Mouse (Mus musculus) midbrain, embryonic 15.5 days (tissue): ENCODE results near the gene Nkpd1. TPM values are rescaled to one million over a fixed set of nuclear protein-coding genes. Genes with fewer than 3 reads are reported as not detected.
A peak's percentile ranks its signal among the peaks of the same experiment; 100 is the strongest.
"Not testable (repeated sequence)": the region's sequence is repeated elsewhere in the genome, so short reads cannot be mapped to it uniquely, and the experiment has no call there.

Experiments
- ATAC-seq: fragments of 200-750 bp; cut with Nextera tagmentation; replicated peaks from 2 replicates; pipeline ENCODE4 v1.8.0; 2017; ENCODE audit warnings: moderate TSS enrichment
- H3K27ac ChIP-seq: fragments of 300-500 bp; sonication (generic); 2 replicates; pipeline ENCODE4 v1.5.1; 2015; ENCODE audit warnings: mild to moderate bottlenecking, inconsistent platforms
- H3K27me3 ChIP-seq: fragments of 300-500 bp; sonication (generic); replicated peaks from 2 replicates; pipeline ENCODE4 v1.6.1; 2015; ENCODE audit warnings: inconsistent platforms
- H3K36me3 ChIP-seq: fragments of 300-500 bp; sonication (generic); replicated peaks from 2 replicates; pipeline ENCODE4 v1.6.1; 2015; ENCODE audit warnings: inconsistent platforms
- H3K4me1 ChIP-seq: fragments of 300-500 bp; sonication (generic); 2 replicates; pipeline ENCODE4 v1.6.1; 2015; ENCODE audit warnings: inconsistent platforms
- H3K4me2 ChIP-seq: fragments of 300-500 bp; sonication (generic); 2 replicates; pipeline ENCODE4 v1.6.1; 2015; ENCODE audit warnings: inconsistent platforms, mild to moderate bottlenecking, moderate library complexity
- H3K4me3 ChIP-seq: fragments of 300-500 bp; sonication (generic); 2 replicates; pipeline ENCODE4 v1.5.1; 2015; ENCODE audit warnings: mild to moderate bottlenecking, inconsistent platforms
- H3K9ac ChIP-seq: fragments of 300-500 bp; sonication (generic); 2 replicates; pipeline ENCODE4 v1.6.1; 2015; ENCODE audit warnings: mild to moderate bottlenecking, inconsistent platforms
- H3K9me3 ChIP-seq: fragments of 300-500 bp; sonication (generic); 2 replicates; pipeline ENCODE4 v1.6.1; 2016; ENCODE audit warnings: inconsistent platforms
- WGBS: fragments of 180-500 bp; shearing (Covaris S2); methylation state at CpG from one replicate; pipeline ENCODE4 v1.1.7; 2015; ENCODE audit warnings: mixed read lengths; 5-methylcytosine and 5-hydroxymethylcytosine counted together
- polyA plus RNA-seq: library from polyadenylated mRNA; unstranded; fragments of >200 nt; fragmentation: Nextera tagmentation; extraction: Ambion mirVana; gene quantifications from 2 replicates; pipeline ENCODE4 v1.2.1, GENCODE M21; 2015

Gene Nkpd1
- polyA plus RNA-seq, 1 experiment from 2014 or later = 0.74 TPM

GRCm38 (mm10) chr7:19508150-19508923 lies 9.3 kb upstream of the Nkpd1 start, which contains the start of the genes Bloc1s3 and Trappc6a:
Bloc1s3 (minus strand) TSS chr7:19508367.
Trappc6a (plus strand) TSS chr7:19508395.
- under 1% methylated on average over 56 of the region's 56 CpGs for WGBS
- peak; percentile 95 for ATAC-seq
- H3K4me3 ChIP-seq = peak within 1 kb of the TSS; percentile 77
- peak within 1 kb of the TSS; percentile 74 for H3K4me2 ChIP-seq
- peaks cover 25% of the 10 kb centered on the region for H3K4me1 ChIP-seq
- H3K9ac ChIP-seq = peak within 1 kb of the TSS; percentile 69
- no peaks in the 10 kb centered on the region for H3K27me3 ChIP-seq
- H3K27ac ChIP-seq = peak within 1 kb of the TSS; percentile 80
- no peaks in the 10 kb centered on the region for H3K36me3 ChIP-seq
- no peaks in the 10 kb centered on the region for H3K9me3 ChIP-seq

GRCm38 (mm10) chr7:19508924-19509568 lies 8.6 kb upstream of the Nkpd1 start:
- Histone ChIP-seq H3K27me3 (no peaks in the 10 kb centered on the region), H3K9me3 (no peaks in the 10 kb centered on the region), H3K36me3 (no peaks in the 10 kb centered on the region), H3K9ac (peak overlapping the region; percentile 69), H3K4me1 (peaks cover 25% of the 10 kb centered on the region), H3K27ac (peak overlapping the region; percentile 80), H3K4me3 (peak overlapping the region; percentile 77), H3K4me2 (peak overlapping the region; percentile 74)
- ATAC-seq = peak; percentile 48
- WGBS = 6% methylated on average over 15 of the region's 15 CpGs

GRCm38 (mm10) chr7:19509786-19510185 lies 7.9 kb upstream of the Nkpd1 start:
- no peaks in the 10 kb centered on the region for H3K36me3 ChIP-seq
- no peak overlapping the region for H3K9ac ChIP-seq
- no peak for ATAC-seq
- peaks cover 25% of the 10 kb centered on the region for H3K4me1 ChIP-seq
- H3K9me3 ChIP-seq = no peaks in the 10 kb centered on the region
- peak overlapping the region; percentile 77; the same call in 1 of the 2 replicates for H3K4me3 ChIP-seq
- H3K4me2 ChIP-seq = peak overlapping the region; percentile 74
- WGBS = 94% methylated on average over 7 of the region's 7 CpGs
- H3K27ac ChIP-seq = no peak overlapping the region
- H3K27me3 ChIP-seq = no peaks in the 10 kb centered on the region

- not testable (repeated sequence) for H3K36me3 ChIP-seq, H3K4me3 ChIP-seq, H3K9ac ChIP-seq, H3K27ac ChIP-seq, H3K9me3 ChIP-seq, H3K27me3 ChIP-seq, ATAC-seq, H3K4me2 ChIP-seq
- 78% methylated on average over 7 of the region's 7 CpGs for WGBS
- peaks cover 15% of the 10 kb centered on the region for H3K4me1 ChIP-seq
These were observed 5.7 kb upstream of the Nkpd1 start for GRCm38 (mm10) chr7:19511934-19512333.

GRCm38 (mm10) chr7:19512353-19512752 lies 5.3 kb upstream of the Nkpd1 start:
- H3K27me3 ChIP-seq = 0 out of 2 replicates have a peak, but pooled peaks cover 5% of the 10 kb centered on the region
- peaks cover 14% of the 10 kb centered on the region for H3K4me1 ChIP-seq
- ATAC-seq = no peak
- H3K27ac ChIP-seq = no peak overlapping the region
- H3K4me2 ChIP-seq = no peak overlapping the region
- no peaks in the 10 kb centered on the region for H3K9me3 ChIP-seq
- H3K4me3 ChIP-seq = no peak overlapping the region
- no peaks in the 10 kb centered on the region for H3K36me3 ChIP-seq
- H3K9ac ChIP-seq = no peak overlapping the region
- WGBS = 77% methylated on average over 6 of the region's 6 CpGs

GRCm38 (mm10) chr7:19520032-19520431 lies 2.4 kb downstream of the Nkpd1 start:
- no peak for ATAC-seq
- Histone ChIP-seq H3K4me3 (peak overlapping the region; percentile 26), H3K4me1 (peaks cover 35% of the 10 kb centered on the region), H3K27me3 (peaks cover 78% of the 10 kb centered on the region), H3K9me3 (no peaks in the 10 kb centered on the region), H3K36me3 (no peaks in the 10 kb centered on the region), H3K27ac (no peak overlapping the region), H3K9ac (peak overlapping the region; percentile 32; the same call in 1 of the 2 replicates), H3K4me2 (peak overlapping the region; percentile 49)
- WGBS = 3% methylated on average over 23 of the region's 23 CpGs

GRCm38 (mm10) chr7:19523017-19523756 lies 5.5 kb downstream of the Nkpd1 start:
- no peaks in the 10 kb centered on the region for H3K36me3 ChIP-seq
- H3K9ac ChIP-seq = peak overlapping the region; percentile 26
- peak overlapping the region; percentile 41 for H3K4me3 ChIP-seq
- H3K4me1 ChIP-seq = peaks cover 29% of the 10 kb centered on the region
- H3K4me2 ChIP-seq = peak overlapping the region; percentile 87
- H3K9me3 ChIP-seq = no peaks in the 10 kb centered on the region
- H3K27me3 ChIP-seq = peaks cover 72% of the 10 kb centered on the region
- ATAC-seq = peak; percentile 30
- no peak overlapping the region for H3K27ac ChIP-seq
- WGBS = 11% methylated on average over 72 of the region's 72 CpGs

- peaks cover 65% of the 10 kb centered on the region for H3K27me3 ChIP-seq
- under 1% methylated on average over 60 of the region's 64 CpGs for WGBS
- peak; percentile 75 for ATAC-seq
These were observed 6.2 kb downstream of the Nkpd1 start for GRCm38 (mm10) chr7:19523757-19524419.

GRCm38 (mm10) chr7:19524420-19525104 lies 6.9 kb downstream of the Nkpd1 start:
- Histone ChIP-seq H3K27ac (no peak overlapping the region; the same call in 1 of the 2 replicates), H3K4me3 (peak overlapping the region; percentile 41), H3K36me3 (no peaks in the 10 kb centered on the region), H3K4me1 (peaks cover 29% of the 10 kb centered on the region), H3K27me3 (peaks cover 58% of the 10 kb centered on the region), H3K9me3 (no peaks in the 10 kb centered on the region), H3K4me2 (peak overlapping the region; percentile 87), H3K9ac (peak overlapping the region; percentile 37)
- WGBS = 13% methylated on average over 24 of the region's 24 CpGs
- ATAC-seq = peak; percentile 28; the same call in 1 of the 2 replicates

More at GRCm38 (mm10) chr7:19523757-19524419, 6.2 kb downstream of the Nkpd1 start:
- no peaks in the 10 kb centered on the region for H3K9me3 ChIP-seq
- H3K27ac ChIP-seq = no peak overlapping the region; the same call in 1 of the 2 replicates
- peak overlapping the region; percentile 37 for H3K9ac ChIP-seq
- H3K4me2 ChIP-seq = peak overlapping the region; percentile 87
- H3K4me3 ChIP-seq = peak overlapping the region; percentile 41
- H3K36me3 ChIP-seq = no peaks in the 10 kb centered on the region
- H3K4me1 ChIP-seq = peaks cover 29% of the 10 kb centered on the region

GRCm38 (mm10) chr7:19525105-19525481 lies 7.5 kb downstream of the Nkpd1 start:
- H3K27ac ChIP-seq = no peak overlapping the region
- WGBS = 71% methylated on average over 2 of the region's 2 CpGs
- H3K27me3 ChIP-seq = peaks cover 53% of the 10 kb centered on the region

GRCm38 (mm10) chr7:19531077-19531476 lies 13.4 kb downstream of the Nkpd1 start:
- no peak overlapping the region for H3K27ac ChIP-seq
- 76% methylated on average over 10 of the region's 10 CpGs for WGBS
- no peak overlapping the region for H3K4me3 ChIP-seq
- no peaks in the 10 kb centered on the region for H3K4me1 ChIP-seq
- no peak for ATAC-seq
- no peaks in the 10 kb centered on the region for H3K27me3 ChIP-seq
- H3K36me3 ChIP-seq = peaks cover 29% of the 10 kb centered on the region; the same call in 1 of the 2 replicates
- no peak overlapping the region for H3K9ac ChIP-seq
- no peaks in the 10 kb centered on the region for H3K9me3 ChIP-seq
- no peak overlapping the region for H3K4me2 ChIP-seq

More at GRCm38 (mm10) chr7:19525105-19525481, 7.5 kb downstream of the Nkpd1 start:
- no peaks in the 10 kb centered on the region for H3K36me3 ChIP-seq
- ATAC-seq = no peak
- no peak overlapping the region for H3K4me2 ChIP-seq
- no peak overlapping the region for H3K9ac ChIP-seq
- no peak overlapping the region for H3K4me3 ChIP-seq
- no peaks in the 10 kb centered on the region for H3K9me3 ChIP-seq
- H3K4me1 ChIP-seq = peaks cover 23% of the 10 kb centered on the region
